Mouse (Mus musculus) yolk sac, embryonic 10.5 days (tissue): Measurements from ENCODE around the gene Hoxb1.

ENCODE experiments used
- DNase-seq: peaks from one replicate; pipeline ENCODE4 v3.0.0-alpha.2; 2017; ENCODE audit warnings: low spot score

Hoxb1 gene

DNA sequence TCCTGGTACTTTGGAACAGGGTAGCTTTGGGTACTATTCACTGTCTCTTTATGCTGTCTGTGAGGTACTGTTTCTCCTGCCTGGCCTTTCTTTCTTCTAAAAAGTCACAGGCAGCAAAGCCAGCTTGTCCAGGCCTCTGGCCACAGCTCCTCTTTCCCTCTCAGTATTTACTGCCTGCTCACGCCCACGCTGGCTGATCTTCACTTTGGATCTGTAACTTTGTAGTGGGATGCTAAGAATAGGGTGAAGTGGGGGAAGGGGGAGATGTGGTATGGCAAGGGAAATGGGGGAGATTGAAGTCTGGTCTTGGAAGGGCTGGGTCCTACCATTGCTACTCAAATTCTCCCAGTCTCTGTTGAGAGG, 31.6 kb upstream of the Hoxb1 start:
- no peak for DNase-seq

DNA sequence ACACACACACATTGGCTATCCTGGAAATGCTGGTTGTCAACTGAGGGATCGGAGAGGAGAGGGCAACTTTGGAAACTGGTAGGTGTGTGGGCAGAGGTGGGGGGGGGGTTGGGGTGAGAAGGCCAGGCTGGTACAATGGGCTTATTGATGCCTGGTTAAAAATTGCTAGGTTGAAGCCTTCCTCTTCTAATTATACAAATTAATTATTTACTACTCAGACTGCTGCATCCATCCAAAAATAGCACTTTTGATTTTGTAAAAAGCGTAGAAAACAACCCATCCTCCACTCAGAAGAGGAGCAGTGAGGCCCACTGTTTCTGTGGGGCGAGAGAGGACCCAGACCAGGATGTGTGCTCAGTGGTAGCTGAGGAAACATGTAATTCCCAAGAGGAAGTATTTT, 30.6 kb upstream of the Hoxb1 start:
- DNase-seq: no peak

DNA sequence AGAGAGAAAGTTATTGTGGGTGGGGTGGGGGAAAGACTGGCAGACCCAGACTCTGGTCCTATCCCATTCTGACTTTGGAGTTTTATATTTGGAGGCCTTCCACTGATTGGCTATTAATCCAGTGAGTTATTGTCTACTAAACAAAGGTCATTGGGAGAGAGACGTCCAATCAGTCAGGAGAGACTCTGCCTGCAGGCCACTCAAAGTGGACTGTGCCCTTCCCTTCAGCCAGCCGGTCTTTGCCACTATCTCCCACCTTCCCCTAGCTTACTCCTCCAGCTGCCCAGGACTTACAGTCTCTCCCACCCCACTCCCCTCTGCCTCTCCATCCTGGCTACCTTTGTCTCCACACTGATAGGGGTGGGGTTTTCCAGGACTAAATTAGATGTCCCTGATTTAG, 29.0 kb upstream of the Hoxb1 start:
- DNase-seq: no peak

DNA sequence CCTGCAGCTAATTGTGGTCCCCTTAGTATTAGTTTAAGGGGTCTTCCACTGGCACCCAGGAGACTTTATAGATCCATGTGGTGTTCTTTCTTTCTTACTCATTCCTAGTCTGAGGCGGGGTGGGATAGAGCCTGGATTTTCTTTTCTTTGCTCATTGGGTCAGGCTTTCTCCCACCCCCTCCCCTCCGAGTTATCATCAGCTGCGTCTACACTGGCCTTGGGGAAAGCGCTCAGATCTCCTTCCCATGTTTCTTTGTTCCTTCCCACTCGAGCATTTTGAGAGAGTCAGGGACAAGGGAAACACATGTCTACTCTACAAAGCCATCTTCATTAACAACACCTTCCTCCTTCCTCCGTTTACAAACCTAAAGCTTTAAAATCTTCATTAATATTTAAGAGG, 28.5 kb upstream of the Hoxb1 start:
- no peak for DNase-seq

DNA sequence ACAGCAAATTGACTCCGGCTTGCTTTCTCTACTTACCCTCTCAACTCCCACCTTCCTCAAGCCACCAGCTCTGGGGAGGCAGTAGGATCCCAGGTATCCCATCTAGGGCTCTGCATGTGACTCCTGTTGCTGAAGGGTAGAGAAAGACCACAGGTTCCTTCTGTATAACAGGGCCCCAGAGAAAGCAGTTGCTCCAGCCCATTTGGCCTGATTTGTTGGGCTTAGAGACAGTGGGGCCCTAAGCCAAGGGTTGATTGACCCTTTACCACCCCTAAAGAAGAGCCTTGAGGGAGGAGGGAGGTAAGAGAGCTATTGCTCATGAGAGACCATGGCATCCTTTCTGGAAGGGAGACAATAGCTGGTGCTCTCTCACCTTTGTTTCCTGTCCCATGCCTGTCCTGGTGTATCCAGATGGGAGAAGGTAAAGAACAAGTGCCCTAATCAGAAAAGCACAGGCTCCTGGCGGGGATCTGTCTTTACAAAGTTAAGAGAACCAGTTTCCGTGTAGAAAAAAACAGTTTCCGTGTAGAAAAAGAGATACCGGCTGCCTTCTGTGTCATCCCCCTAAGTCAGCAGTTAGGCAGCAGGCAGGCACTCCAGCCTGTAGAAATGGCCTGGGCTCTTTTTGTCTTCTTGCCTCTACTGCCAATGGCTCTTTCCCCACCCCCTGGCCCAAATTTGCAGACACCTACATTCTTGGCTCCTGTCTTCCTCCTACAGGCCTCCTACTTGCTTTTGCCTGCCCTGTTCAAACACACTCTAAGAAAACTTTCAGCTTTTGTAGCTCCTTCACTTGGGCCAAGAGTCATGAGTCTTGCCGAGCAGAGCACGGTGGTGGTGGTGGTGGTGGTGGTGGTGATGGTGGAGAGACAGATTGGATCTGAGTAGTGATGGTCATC, 26.3 kb upstream of the Hoxb1 start:
- no peak for DNase-seq

DNA sequence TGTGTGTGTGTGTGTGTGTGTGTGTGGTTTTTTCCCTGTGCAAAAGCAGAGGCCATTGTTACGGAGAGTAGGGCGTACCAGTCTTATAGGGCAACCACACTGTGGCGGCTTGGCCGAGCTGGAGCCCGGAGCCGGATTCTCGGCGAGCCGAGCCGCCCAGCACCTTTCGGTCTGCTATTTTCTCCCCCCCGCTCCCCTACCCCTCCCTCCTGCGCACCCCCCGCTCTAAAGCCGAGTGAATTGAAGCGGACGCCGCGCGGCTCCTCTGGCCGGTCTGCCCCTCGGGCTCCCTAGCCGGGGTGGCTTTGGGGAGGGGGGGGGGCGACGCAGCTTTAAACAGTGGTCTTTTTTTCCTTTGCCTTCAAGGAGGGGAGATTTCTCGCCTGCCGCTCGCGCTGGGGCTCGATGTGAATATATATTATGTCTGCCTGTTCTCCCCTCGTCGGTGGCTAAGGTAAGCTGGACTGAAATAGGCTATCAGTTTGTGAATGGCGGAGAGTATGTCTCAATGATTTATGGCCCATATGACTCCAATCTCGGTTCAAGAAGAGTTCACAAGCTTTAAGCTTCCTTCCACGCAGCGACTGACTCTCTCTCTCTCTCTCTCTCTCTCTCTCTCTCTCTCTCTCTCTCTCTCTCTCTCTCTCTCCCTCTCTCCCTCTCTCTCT, 24.7 kb upstream of the Hoxb1 start:
- DNase-seq: no peak

DNA sequence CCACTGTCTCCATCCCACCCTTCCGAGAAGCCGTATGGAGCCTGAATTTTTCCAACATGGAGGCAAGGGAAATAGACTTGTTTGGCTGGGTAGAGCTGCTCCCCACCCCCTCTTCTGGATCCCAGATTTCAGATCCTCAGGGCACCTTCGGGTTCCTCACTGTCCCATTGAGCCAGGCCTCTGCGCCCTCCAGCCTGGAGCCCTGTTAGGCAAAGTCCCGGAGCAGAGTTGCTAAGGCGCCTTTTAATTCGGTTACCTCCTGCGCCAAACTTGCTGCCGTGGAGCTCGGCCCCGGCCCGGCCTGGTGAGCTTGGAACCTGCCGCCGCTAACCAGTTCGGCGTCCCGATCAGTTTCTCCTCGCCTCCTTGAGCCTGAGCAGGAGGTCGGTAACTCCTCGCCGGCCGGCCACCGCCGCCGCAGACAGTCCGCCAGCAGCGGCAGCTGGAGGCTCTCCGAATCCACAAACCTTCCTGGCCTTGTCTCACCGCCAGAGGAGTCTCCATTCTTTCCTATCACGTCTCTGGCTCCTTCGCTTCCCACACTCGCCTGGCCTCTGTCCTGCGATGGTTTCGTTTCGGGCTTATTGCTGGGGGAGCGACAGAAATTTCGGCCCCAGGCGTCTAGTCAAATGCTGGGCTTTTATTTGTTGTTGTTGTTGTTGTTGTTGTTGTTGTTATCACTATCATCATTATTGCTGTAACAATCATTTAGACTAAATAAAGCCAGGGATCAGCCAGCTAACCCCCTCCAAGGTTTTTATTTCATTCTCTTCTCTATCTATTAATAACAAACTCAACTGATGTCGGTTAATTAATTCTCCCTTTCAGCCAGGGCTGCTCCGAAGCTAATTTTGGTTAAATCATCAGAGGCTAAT, 23.6 kb upstream of the Hoxb1 start:
- DNase-seq: no peak

DNA sequence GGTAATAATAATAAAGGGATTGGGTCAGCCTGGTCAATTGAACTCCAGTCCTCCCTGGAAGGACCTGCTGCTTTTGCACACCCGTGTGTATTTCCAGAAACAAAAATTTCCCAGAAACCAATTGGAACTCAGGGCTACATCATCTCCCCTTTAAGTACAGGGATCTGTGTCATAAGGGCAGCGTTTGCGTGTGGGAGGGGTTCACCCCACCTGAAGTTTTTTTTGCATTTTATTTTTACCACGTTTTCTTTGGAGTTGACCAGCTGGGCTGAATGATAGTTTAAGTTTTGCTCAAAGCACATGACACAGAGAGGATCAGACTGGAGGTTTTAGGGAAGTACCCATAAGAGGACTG, 23.0 kb upstream of the Hoxb1 start:
- DNase-seq: no peak

DNA sequence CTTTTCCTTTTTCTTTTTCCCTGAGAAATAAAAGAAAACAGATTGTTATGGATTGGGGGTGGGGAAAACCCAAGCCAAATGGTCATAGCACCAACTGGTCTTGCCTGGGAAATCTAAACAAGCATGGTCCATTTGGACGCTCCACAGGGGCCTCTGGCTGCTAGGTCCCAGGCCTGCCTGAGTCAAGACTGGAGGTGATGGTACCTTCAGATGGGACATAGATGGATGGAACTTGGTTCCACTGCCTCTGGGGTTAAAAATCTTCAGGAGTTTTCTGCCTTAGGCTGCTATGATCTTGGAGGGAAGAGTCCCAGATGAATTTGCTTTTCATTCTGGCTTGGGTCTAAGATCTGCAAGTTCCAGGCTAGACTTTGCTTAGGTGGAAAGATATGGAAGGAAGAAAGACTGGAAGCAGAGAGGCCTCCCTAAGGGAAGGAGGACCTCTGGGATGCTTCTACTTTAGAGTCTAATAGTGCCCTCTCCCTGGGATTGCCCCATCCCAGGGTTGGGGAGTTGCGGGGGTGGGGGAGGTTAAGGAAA, 22.3 kb upstream of the Hoxb1 start:
- no peak for DNase-seq

DNA sequence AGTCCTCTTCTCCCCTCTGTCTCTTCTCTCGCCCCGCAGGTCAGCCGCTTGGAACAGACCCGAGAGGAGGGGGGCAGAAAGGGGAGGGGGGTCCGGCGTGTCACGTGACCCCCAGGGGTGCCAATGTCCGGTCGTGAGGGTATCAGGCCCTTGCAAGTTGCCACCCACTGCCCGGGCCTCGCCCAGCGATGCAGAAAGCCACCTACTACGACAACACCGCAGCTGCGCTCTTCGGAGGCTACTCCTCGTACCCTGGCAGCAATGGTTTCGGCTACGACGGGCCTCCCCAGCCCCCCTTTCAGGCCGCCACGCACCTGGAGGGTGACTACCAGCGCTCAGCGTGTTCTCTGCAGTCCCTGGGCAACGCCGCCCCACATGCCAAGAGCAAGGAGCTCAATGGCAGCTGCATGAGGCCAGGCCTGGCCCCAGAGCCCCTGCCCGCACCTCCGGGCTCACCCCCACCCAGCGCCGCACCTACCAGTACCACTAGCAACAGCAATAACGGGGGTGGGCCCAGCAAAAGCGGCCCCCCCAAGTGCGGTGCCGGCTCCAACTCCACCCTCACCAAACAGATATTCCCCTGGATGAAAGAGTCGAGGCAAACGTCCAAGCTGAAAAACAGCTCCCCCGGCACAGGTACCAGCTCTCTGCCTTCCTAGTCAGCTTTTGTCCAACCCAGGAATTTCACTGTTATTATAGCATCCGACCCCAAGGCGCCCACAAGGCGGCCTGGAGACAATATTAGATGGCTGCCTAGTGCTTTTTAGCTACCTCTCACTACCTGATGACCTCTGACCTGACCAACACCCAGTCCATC, 21.3 kb upstream of the Hoxb1 start:
- no peak for DNase-seq

DNA sequence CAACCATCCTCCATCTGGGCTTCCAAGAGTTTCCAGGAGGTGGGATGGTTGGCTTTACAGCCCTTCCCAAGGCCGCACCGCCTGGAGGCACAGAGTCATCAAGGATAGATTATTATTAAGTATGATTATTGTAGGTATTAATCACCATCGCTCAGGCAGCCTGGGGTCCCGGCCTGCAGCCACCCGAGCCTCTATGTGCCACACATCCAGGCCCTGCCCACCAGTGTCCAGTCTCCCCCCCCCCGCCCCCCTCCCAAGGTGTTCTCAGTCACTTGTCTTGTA, 20.7 kb upstream of the Hoxb1 start:
- no peak for DNase-seq

DNA sequence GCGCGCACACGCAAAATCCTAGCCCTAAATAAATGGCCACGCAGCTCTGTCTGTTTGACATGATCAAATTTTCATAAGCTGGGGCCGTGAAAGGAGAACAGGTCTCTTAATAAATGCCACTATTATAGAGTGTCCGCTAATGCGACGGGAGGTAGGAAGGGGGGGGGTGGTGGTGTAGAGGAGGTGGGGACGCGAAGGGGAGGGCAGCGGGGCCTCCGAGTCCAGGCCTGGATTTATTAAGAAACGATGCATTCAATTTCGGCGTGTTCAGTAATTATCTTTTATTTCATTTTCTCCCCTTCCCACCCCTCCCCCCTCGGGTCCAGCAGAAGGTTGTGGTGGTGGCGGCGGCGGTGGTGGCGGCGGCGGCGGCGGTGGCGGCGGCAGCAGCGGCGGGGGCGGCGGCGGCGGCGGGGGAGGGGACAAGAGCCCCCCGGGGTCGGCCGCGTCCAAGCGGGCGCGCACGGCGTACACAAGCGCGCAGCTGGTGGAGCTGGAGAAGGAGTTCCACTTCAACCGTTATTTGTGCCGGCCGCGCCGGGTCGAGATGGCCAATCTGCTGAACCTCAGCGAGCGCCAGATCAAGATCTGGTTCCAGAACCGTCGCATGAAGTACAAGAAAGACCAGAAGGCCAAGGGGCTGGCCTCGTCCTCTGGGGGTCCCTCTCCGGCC, 20.2 kb upstream of the Hoxb1 start:
- DNase-seq: no peak

DNA sequence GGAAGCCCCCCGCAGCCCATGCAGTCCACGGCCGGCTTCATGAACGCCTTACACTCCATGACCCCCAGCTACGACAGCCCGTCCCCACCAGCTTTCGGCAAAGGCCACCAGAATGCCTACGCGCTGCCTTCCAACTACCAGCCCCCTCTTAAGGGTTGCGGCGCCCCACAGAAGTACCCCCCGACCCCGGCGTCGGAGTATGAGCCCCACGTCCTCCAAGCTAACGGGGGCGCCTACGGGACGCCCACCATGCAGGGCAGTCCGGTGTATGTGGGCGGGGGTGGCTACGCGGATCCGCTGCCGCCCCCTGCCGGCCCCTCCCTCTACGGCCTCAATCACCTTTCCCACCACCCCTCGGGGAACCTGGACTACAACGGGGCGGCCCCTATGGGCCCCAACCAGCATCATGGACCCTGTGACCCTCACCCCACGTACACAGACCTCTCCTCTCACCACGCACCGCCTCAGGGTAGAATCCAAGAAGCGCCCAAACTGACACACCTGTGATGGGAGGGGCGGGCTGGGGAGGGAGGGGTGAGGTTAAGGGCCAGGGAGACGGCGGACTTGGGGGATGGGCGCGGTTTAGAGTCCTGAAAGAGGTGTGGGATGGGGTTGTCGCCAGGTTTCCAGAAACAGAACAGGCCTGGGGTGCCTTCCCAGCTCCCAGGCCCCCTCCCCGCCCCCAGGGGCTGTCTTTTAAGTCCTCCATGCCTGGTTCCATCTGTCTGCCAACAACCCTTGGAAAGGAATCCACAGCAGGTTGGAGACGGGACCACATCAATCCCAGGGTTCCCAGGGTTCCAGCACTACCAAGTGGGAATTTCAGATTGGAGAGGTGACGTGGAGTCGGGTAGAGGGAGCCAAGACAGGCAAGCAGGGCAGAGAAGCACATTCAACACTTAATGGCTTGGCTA, 19.4 kb upstream of the Hoxb1 start:
- peak; percentile 14 for DNase-seq

DNA sequence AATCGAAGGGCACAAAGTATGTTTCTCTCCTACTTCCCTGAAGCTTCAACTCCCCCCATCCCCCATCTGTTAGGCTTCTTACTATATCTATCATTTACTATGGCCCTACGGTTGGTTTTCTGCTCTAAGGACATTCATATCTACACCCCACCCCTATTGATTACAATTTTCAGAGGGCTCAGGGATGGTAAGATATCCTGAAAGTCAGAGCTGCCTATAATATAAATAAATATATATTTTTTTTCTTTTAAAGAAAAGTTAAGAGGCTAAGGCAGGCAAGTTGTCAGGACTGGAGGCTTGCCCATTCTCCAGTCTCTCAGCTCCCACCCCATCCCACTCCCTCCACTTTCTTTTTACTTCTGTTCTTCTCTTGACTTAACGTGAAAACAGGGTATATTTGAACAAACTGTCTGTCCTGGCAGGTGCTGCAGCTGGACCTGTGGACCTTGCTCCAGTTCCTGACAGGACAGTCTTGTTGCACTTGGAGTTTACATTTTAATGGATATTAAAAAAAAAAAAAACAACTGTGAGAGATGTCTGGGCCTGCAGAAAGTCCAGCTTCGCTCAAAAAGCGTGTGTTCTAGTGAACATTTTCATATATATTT, 18.5 kb upstream of the Hoxb1 start:
- DNase-seq: peak; percentile 2

DNA sequence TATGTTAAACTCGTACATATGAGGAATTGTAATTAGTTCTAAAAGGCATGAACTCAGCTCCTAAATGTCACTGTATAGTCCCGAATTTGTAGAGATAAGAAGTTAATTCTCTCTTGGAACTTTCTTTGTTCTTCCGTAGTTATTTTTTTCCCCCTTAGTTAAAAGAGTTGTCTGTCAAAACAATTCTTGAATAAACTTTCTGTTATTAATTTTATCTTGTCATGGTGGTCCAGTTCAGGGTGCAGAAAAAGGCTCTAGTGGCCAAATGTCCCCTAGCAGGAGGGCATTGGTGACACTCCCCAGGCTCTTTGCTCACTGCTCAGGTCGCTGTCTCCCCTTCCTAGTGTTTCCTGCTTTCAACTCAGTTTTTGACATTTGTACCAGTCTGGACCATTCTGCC, 17.8 kb upstream of the Hoxb1 start:
- DNase-seq: no peak

DNA sequence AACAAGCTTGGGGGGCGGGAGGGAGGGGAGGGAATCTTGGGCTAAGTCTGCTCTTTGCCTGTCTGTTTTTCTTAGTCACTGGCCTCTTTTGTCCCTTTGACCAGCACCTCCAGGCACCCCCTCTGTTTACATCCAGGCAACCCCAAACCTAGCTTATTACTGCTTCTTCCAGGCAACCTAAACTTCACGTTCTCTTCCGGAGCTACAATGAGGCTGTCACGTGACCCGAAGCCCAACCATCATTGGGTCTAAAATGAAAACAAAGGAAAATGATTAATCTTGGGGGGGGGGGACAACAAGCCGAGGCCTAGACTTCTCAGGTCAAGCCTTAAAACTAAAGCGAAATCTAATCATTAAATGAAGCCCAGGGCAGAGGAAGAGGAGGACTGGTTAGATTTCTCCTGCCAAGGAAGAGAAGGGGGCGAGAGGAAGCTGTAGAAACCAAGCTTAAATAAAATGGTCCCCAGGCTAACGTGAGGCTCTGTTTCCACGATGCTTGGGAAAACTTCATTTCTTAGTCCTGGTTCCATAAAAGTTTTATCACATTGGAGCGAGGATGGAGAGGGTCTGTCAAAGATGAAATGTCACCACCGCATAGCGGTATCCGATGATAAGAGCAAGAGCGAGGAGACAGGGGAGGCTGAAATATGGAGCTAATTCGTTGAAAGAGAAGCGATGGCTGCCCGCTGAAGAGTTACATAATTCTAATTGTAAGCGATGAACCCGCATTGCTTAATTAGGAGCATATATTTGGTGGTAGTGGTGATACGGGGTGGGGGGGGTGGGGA, 17.2 kb upstream of the Hoxb1 start:
- peak; percentile 44 for DNase-seq

DNA sequence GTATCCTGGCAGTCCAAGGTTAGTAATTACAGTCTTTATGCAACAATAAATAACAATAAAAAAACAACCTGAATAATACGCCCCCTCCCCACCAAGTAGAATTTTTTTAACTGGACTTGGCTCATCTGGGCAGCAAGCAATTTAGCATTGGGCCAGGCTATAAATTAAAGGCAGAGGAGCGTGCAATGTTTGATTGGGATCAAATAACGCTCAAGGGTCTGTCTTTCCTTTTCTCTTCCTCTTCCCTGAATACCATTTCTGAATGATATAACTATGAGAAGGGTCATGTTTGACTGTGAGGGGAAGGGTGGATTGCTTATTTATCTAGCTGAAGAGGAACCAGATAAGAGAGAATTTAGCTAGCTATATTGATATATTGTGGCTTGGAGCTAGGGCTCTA, 16.6 kb upstream of the Hoxb1 start:
- no peak for DNase-seq

DNA sequence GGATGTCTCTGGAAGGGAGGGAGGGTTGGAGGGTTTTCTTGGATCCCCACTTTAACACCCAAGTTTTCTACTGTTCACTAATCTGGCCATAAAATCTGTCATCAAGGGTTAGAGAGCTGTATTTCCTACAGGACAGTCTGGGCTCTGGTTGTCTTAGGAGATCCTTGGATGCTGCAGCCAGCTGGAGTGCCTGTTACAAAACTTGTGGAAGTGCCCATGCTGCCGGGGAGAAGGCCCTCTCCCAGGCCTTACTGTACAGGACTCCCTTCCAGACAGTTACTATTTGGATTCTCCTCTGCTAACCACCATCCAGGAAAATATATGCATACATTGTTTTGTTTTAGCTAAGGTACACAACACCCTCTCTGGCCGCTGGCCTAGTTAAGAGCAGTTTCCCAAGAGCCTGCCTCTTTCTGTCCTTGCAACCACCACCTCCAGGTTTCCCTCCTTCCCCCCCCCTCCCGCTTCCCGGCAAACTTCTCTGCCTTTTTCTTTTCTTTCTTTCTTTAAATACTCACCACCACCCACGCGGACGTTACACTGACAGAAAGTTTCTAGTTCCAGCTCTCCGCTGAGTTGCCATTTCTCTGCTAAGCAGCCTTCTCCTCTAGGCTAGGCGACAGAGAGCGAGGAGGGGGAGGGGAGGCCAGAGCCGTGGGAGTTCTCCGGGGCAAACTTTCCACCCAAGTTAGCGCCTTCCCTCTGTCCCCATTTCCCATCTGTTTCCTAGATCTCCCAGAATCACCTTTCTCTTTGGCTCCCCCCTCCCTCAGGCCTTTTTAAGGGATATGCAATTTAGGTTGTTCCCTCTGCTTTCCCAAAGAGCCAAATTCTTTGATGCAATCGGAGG, 15.8 kb upstream of the Hoxb1 start:
- peak; percentile 23 for DNase-seq
